Mouse (Mus musculus): ENCODE measurements around the gene Apoa4. TPM values are rescaled to one million over a fixed set of nuclear protein-coding genes. Genes with fewer than 3 reads are reported as not detected.

The Apoa4 gene
- total RNA-seq, 2 experiments from 2014 or later, result not detected

GRCm38 (mm10) chr9:46274494-46274893, 34.0 kb downstream of the Apoa4 start:
- DNase-seq, result no peak

GRCm38 (mm10) chr9:46282631-46283436, 42.3 kb downstream of the Apoa4 start, which contains the start of gene Bud13:
Gene Bud13 (plus strand): TSS chr9:46283008.
- peak; percentile 94 to 99 for DNase-seq

Other genes with a start within 250 kb of the Apoa4 start
- 10 to 100 TPM; 52.3 to 58.0 TPM for gene Pafah1b2, start 228.0 kb upstream of the Apoa4 start, total RNA-seq (2021)
- gene Sik3, start 227.9 kb upstream of the Apoa4 start, total RNA-seq (2021), result 10 to 100 TPM; 67.9 to 69.1 TPM
- gene Apoa1, start 12.1 kb upstream of the Apoa4 start, total RNA-seq (2021), result not detected
- gene Apoc3, start 5.1 kb upstream of the Apoa4 start, total RNA-seq (2021), result 1 to 10 TPM in 1 of 2 experiments, not detected in 1; 1.2 TPM
- gene Apoa5, start 27.9 kb downstream of the Apoa4 start, total RNA-seq (2021), result not detected
- 10 to 100 TPM; 24.2 to 25.8 TPM for gene Zpr1, start 32.4 kb downstream of the Apoa4 start, total RNA-seq (2021)
- 1 to 10 TPM; 6.5 to 7.9 TPM for gene Bud13, start 42.3 kb downstream of the Apoa4 start, total RNA-seq (2021)
- not detected for gene 4931429L15Rik, start 79.3 kb downstream of the Apoa4 start, total RNA-seq (2021)

Measured in heart, adult 18-20 months (tissue).